Mouse (Mus musculus) CH12.LX (cell line): ENCODE measurements around the gene Tle1. TPM values are rescaled to one million over a fixed set of nuclear protein-coding genes. Genes with fewer than 3 reads are reported as not detected.

Experiments used
- DNase-seq: peaks from one replicate; pipeline ENCODE4 v3.0.0-alpha.2; 2013; ENCODE audit errors: extremely low read depth
- H3K27ac ChIP-seq: 2 replicates; pipeline ENCODE4 v1.5.1; 2012; ENCODE audit warnings: low read depth, mild to moderate bottlenecking, control low read depth, moderate library complexity; ENCODE audit not compliant: insufficient read depth
- H3K27me3 ChIP-seq: replicated peaks from 2 replicates; pipeline ENCODE3; 2012; ENCODE audit warnings: inconsistent platforms
- H3K36me3 ChIP-seq, 2 experiments: replicated peaks in 1 of 2; 2 replicates each; pipeline versions ENCODE3 to v1.6.1; 2012; ENCODE audit warnings: inconsistent platforms in 1 of 2, low read length in 1 of 2, mild to moderate bottlenecking in 1 of 2, mixed read lengths in 1 of 2, moderate library complexity in 1 of 2; ENCODE audit not compliant: control insufficient read depth in 1 of 2, insufficient read depth in 1 of 2
- H3K4me1 ChIP-seq, 2 experiments: 2 replicates each; pipeline ENCODE4 v1.6.1; 2012; ENCODE audit warnings: inconsistent platforms in 1 of 2, moderate library complexity in 1 of 2; ENCODE audit not compliant: insufficient read depth in 2 of 2, control insufficient read depth in 1 of 2
- H3K4me2 ChIP-seq: 2 replicates; pipeline ENCODE4 v1.6.1; 2012; ENCODE audit warnings: low read depth, mild to moderate bottlenecking, control low read depth; ENCODE audit not compliant: poor library complexity, insufficient read depth, severe bottlenecking
- H3K4me3 ChIP-seq, 3 experiments: fragments of 150-350 bp in 1 of 3; sonication (generic) in 1 of 3; replicated peaks in 1 of 3; 2 replicates each; pipeline versions ENCODE3 to v1.5.1; 2011 to 2012; ENCODE audit warnings: low read depth in 2 of 3, low read length in 2 of 3, mild to moderate bottlenecking in 2 of 3, moderate library complexity in 2 of 3, control low read depth in 1 of 3, improper control_type of control experiment in 1 of 3, inconsistent platforms in 1 of 3, mixed read lengths in 1 of 3; ENCODE audit not compliant: poor library complexity in 1 of 3
- H3K79me2 ChIP-seq: replicated peaks from 2 replicates; pipeline ENCODE4 v1.6.1; 2012; ENCODE audit warnings: mild to moderate bottlenecking, moderate library complexity; ENCODE audit not compliant: control insufficient read depth, poor library complexity, insufficient read depth, severe bottlenecking; ENCODE audit errors: extremely low read depth
- H3K9ac ChIP-seq: 2 replicates; pipeline ENCODE4 v1.6.1; 2012; ENCODE audit warnings: low read depth, mild to moderate bottlenecking, control low read depth, moderate library complexity; ENCODE audit not compliant: insufficient read depth
- H3K9me3 ChIP-seq: replicated peaks from 2 replicates; pipeline ENCODE3; 2012; ENCODE audit warnings: low read length, inconsistent platforms, mixed read lengths
- BHLHE40 ChIP-seq: IDR thresholded peaks from 2 replicates; pipeline ENCODE4 v1.6.1; 2011; ENCODE audit warnings: mild to moderate bottlenecking, low read depth, low read length, improper control_type of control experiment
- CHD1 ChIP-seq: IDR thresholded peaks from 2 replicates; pipeline ENCODE4 v1.6.1; 2012; ENCODE audit warnings: low read depth, low read length, improper control_type of control experiment, inconsistent platforms
- CHD2 ChIP-seq: IDR thresholded peaks from 2 replicates; pipeline ENCODE4 v1.6.1; 2011; ENCODE audit warnings: low read length, improper control_type of control experiment
- CTCF ChIP-seq, 2 experiments: IDR thresholded peaks in 1 of 2; conservative IDR thresholded peaks in 1 of 2; 2 replicates each; pipeline ENCODE4 v1.5.1; 2011 to 2012; ENCODE audit warnings: low read depth in 2 of 2, low read length in 2 of 2, improper control_type of control experiment in 1 of 2, inconsistent platforms in 1 of 2, mild to moderate bottlenecking in 1 of 2, moderate library complexity in 1 of 2
- ELF1 ChIP-seq: IDR thresholded peaks from 2 replicates; pipeline ENCODE4 v1.6.1; 2014; ENCODE audit warnings: low read depth, mild to moderate bottlenecking, inconsistent platforms, low read length, improper control_type of control experiment
- EP300 ChIP-seq: IDR thresholded peaks from 2 replicates; pipeline ENCODE4 v1.6.1; 2011; ENCODE audit warnings: low read length, improper control_type of control experiment
- HCFC1 ChIP-seq: IDR thresholded peaks from 2 replicates; pipeline ENCODE4 v1.6.1; 2012; ENCODE audit warnings: low read depth, mild to moderate bottlenecking, inconsistent platforms, low read length, improper control_type of control experiment
- IRF4 ChIP-seq: IDR thresholded peaks from 2 replicates; pipeline ENCODE4 v1.6.1; 2014; ENCODE audit warnings: low read depth, mild to moderate bottlenecking, inconsistent platforms, low read length, improper control_type of control experiment
- JUN ChIP-seq: IDR thresholded peaks from 2 replicates; pipeline ENCODE4 v1.6.1; 2011; ENCODE audit warnings: low read depth, mild to moderate bottlenecking, low read length, improper control_type of control experiment, moderate library complexity; ENCODE audit not compliant: insufficient read depth
- JUND ChIP-seq: conservative IDR thresholded peaks from 2 replicates; pipeline ENCODE4 v1.6.1; 2011; ENCODE audit warnings: low read depth, low read length, improper control_type of control experiment
- KAT2A ChIP-seq: IDR thresholded peaks from 2 replicates; pipeline ENCODE4 v1.6.1; 2012; ENCODE audit warnings: low read length, improper control_type of control experiment, inconsistent platforms; ENCODE audit not compliant: insufficient replicate concordance
- MAFK ChIP-seq: IDR thresholded peaks from 2 replicates; pipeline ENCODE4 v1.6.1; 2011; ENCODE audit warnings: low read length, improper control_type of control experiment; ENCODE audit not compliant: insufficient replicate concordance
- MAX ChIP-seq: IDR thresholded peaks from 2 replicates; pipeline ENCODE4 v1.6.1; 2011; ENCODE audit warnings: low read length, improper control_type of control experiment
- MAZ ChIP-seq: IDR thresholded peaks from 2 replicates; pipeline ENCODE4 v1.6.1; 2012; ENCODE audit warnings: low read depth, mild to moderate bottlenecking, inconsistent platforms, low read length, improper control_type of control experiment, moderate library complexity
- MXI1 ChIP-seq: IDR thresholded peaks from 2 replicates; pipeline ENCODE4 v1.6.1; 2011; ENCODE audit warnings: mild to moderate bottlenecking, low read depth, low read length, improper control_type of control experiment
- MYC ChIP-seq: IDR thresholded peaks from 2 replicates; pipeline ENCODE4 v1.6.1; 2011; ENCODE audit warnings: low read depth, mild to moderate bottlenecking, improper control_type of control experiment, low read length
- NELFE ChIP-seq: IDR thresholded peaks from 2 replicates; pipeline ENCODE4 v1.6.1; 2011; ENCODE audit warnings: low read depth, low read length, improper control_type of control experiment
- NRF1 ChIP-seq: IDR thresholded peaks from 2 replicates; pipeline ENCODE4 v1.6.1; 2014; ENCODE audit warnings: low read depth, mild to moderate bottlenecking, inconsistent platforms, low read length, improper control_type of control experiment, moderate library complexity
- POLR2A ChIP-seq: IDR thresholded peaks from 2 replicates; pipeline ENCODE4 v1.6.1; 2011; ENCODE audit warnings: low read depth, mild to moderate bottlenecking, improper control_type of control experiment, low read length
- SIN3A ChIP-seq: IDR thresholded peaks from 2 replicates; pipeline ENCODE4 v1.6.1; 2012; ENCODE audit warnings: low read length, improper control_type of control experiment, inconsistent platforms
- TBP ChIP-seq: conservative IDR thresholded peaks from 2 replicates; pipeline ENCODE4 v1.6.1; 2011; ENCODE audit warnings: low read depth, low read length, improper control_type of control experiment
- TCF12 ChIP-seq: IDR thresholded peaks from 2 replicates; pipeline ENCODE4 v1.6.1; 2014; ENCODE audit warnings: low read depth, mild to moderate bottlenecking, inconsistent platforms, low read length, improper control_type of control experiment
- ZC3H11A ChIP-seq: IDR thresholded peaks from 2 replicates; pipeline ENCODE4 v1.6.1; 2012; ENCODE audit warnings: low read depth, mild to moderate bottlenecking, inconsistent platforms, low read length, improper control_type of control experiment
- ZKSCAN1 ChIP-seq: IDR thresholded peaks from 2 replicates; pipeline ENCODE4 v1.6.1; 2012; ENCODE audit warnings: low read depth, inconsistent platforms, low read length, improper control_type of control experiment, borderline replicate concordance
- ZMIZ1 ChIP-seq: IDR thresholded peaks from 2 replicates; pipeline ENCODE4 v1.6.1; 2012; ENCODE audit warnings: low read depth, mild to moderate bottlenecking, inconsistent platforms, low read length, improper control_type of control experiment
- dilution Hi-C: fragments of 300-500 bp; cut with MboI; formaldehyde crosslinking; loops from 2 replicates; pipeline ENCODE4 v1.14.3; 2020; ENCODE audit warnings: low sequenced_read_pairs; ENCODE audit not compliant: extremely low pct_unique_long_range_greater_than_20kb, extremely low pct_ligation_motif_present
- in situ Hi-C: fragments of 300-500 bp; cut with MboI; formaldehyde crosslinking; loops from 3 replicates; pipeline ENCODE4 v1.14.3; 2019; ENCODE audit warnings: low sequenced_read_pairs, low pct_ligation_motif_present, low pct_unique_long_range_greater_than_20kb, mixed read lengths
- polyA plus RNA-seq: library from polyadenylated mRNA; unstranded; fragments of >175 nt; gene quantifications from 2 replicates; pipeline ENCODE4 v1.2.1, GENCODE M21; 2012; ENCODE audit warnings: low read depth; ENCODE audit not compliant: insufficient read length
- total RNA-seq, 2 experiments: library from RNA; depleted of rRNA; stranded (reverse); fragments of 300-350 nt in 1 of 2; fragments of >200 nt in 1 of 2; gene quantifications; 2 replicates each; pipeline ENCODE4 v1.2.3; 2012 to 2014

Tle1 gene
- total and polyA plus RNA-seq, 3 experiments = not detected

GRCm38 (mm10) chr4:72165765-72166164, 35.0 kb downstream of the Tle1 start:
- no peak for DNase-seq

GRCm38 (mm10) chr4:72162445-72163218, 38.1 kb downstream of the Tle1 start:
- H3K9me3 ChIP-seq = peaks cover 54% of the 10 kb centered on the region
- dilution Hi-C loops = no loop called here
- H3K27me3 ChIP-seq = no peaks in the 10 kb centered on the region
- no peak overlapping the region for H3K9ac ChIP-seq
- in situ Hi-C loops = no loop called here
- no peak for DNase-seq
- no peak overlapping the region for H3K27ac ChIP-seq
- H3K4me3 ChIP-seq = no peak overlapping the region
- H3K4me2 ChIP-seq = no peak overlapping the region
- no peaks in the 10 kb centered on the region for H3K4me1 ChIP-seq
- TF ChIP-seq POLR2A (no peak), ZMIZ1 (no peak), TBP (no peak), CHD1 (no peak), BHLHE40 (no peak), TCF12 (no peak), MAZ (no peak), CHD2 (no peak), NELFE (no peak), IRF4 (no peak), MXI1 (no peak), HCFC1 (no peak), MAFK (no peak), NRF1 (no peak), MYC (no peak), KAT2A (no peak), ZC3H11A (no peak), JUN (no peak), ZKSCAN1 (no peak), MAX (no peak)
- no peaks in the 10 kb centered on the region for H3K79me2 ChIP-seq
- H3K36me3 ChIP-seq = no peaks in the 10 kb centered on the region

More at GRCm38 (mm10) chr4:72165765-72166164, 35.0 kb downstream of the Tle1 start:
- in situ Hi-C loops (no loop called here), dilution Hi-C loops (no loop called here)
- TF ChIP-seq ZKSCAN1 (no peak), EP300 (no peak), SIN3A (no peak), POLR2A (no peak), CTCF (conservative IDR thresholded peaks at IDR 0.05 in 1 of 2, IDR thresholded peaks at IDR 0.05 in 1 of 2; ENCODE audit: low read depth in 2 of 2, low read length in 2 of 2) (no peak), JUN (no peak), MAFK (no peak), JUND (no peak), ELF1 (no peak), MYC (no peak), KAT2A (no peak)
- no peak overlapping the region for H3K4me3 ChIP-seq
- no peaks in the 10 kb centered on the region for H3K79me2 ChIP-seq
- no peaks in the 10 kb centered on the region for H3K27me3 ChIP-seq
- no peak overlapping the region for H3K4me2 ChIP-seq
- no peak overlapping the region for H3K9ac ChIP-seq
- H3K4me1 ChIP-seq = no peaks in the 10 kb centered on the region
- H3K27ac ChIP-seq = no peak overlapping the region
- H3K9me3 ChIP-seq = peaks cover 52% of the 10 kb centered on the region
- H3K36me3 ChIP-seq = no peaks in the 10 kb centered on the region
